Mouse (Mus musculus): Measurements from ENCODE around the gene Mllt3.
"Not testable (repeated sequence)": the region's sequence is repeated elsewhere in the genome, so short reads cannot be mapped to it uniquely, and the experiment has no call there.

DNA sequence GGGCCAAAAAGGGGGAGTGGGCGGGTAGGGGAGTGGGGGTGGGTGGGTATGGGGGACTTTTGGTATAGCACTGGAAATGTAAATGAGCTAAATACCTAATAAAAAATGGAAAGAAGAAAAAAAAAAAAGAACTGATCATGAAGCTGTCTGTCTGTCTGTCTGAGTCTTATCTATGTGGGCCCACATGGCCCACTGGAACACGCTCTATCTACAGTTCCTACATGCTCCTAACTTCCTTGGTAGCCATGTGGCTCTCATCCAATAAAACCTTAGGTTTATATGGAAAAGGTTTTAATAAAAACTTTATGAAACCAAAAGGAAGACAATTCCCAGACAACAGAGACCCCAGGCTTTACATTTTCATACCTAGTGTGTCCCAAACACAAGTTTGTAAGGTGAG is 68.3 kb downstream of the Mllt3 start:
- not testable (repeated sequence) for TF ChIP-seq KAT2A (conservative IDR thresholded peaks at IDR 0.05; ENCODE audit: low read depth, low read length); CTCF (IDR thresholded peaks at IDR 0.05 in 2 of 3, conservative IDR thresholded peaks at IDR 0.05 in 1 of 3; ENCODE audit: control insufficient read depth in 1 of 3, insufficient read depth in 1 of 3, low read depth in 2 of 3, low read length in 3 of 3, poor library complexity in 1 of 3, severe bottlenecking in 1 of 3)

Measured in MEL (cell line).